Mouse (Mus musculus) G1E (cell line): ENCODE measurements around the gene Pcbp4.

Source experiments
- CTCF ChIP-seq: IDR thresholded peaks from 2 replicates; pipeline ENCODE4 v1.5.1; 2012; ENCODE audit warnings: low read depth, low read length, inconsistent platforms, mixed read lengths
- GATA1 ChIP-seq: IDR thresholded peaks from 2 replicates; pipeline ENCODE4 v1.6.1; 2012; ENCODE audit warnings: borderline replicate concordance, low read length, inconsistent platforms, mixed read lengths
- TAL1 ChIP-seq: conservative IDR thresholded peaks from 2 replicates; pipeline ENCODE4 v1.6.1; 2012; ENCODE audit warnings: low read depth, low read length, inconsistent platforms, mixed read lengths

DNA sequence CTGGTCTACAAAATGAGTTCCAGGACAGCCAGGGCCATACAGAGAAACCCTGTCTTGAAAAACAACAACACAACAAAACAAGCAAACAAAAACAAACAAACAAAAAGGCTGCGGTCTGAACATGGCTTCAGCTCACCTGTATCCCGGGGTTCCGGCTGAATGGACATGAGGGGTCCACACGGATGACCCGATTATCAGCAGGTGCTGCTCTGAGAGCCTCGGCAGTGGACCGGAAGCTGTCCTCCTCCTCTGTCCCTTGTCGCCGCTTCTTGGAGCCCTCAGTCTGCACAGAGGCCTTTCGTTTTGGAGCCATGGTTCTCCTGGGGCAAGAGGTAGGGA, 22.5 kb downstream of the Pcbp4 start, which contains the start of gene Rrp9:
- TF ChIP-seq CTCF = no peak
- TF ChIP-seq GATA1 = no peak
- no peak for TF ChIP-seq TAL1
